Mouse (Mus musculus) layer of hippocampus, postnatal 14 days (tissue): ENCODE measurements around the gene Zfp110. TPM values are rescaled to one million over a fixed set of nuclear protein-coding genes. Genes with fewer than 3 reads are reported as not detected.
"Not testable (repeated sequence)": the region's sequence is repeated elsewhere in the genome, so short reads cannot be mapped to it uniquely, and the experiment has no call there.

Source experiments
- DNase-seq, 2 experiments: peaks; one replicate each; pipeline ENCODE4 v3.0.0; 2021 to 2022; ENCODE audit warnings: low spot score in 2 of 2, mixed read lengths in 1 of 2
- long read RNA-seq, 2 experiments: library from polyadenylated mRNA; stranded (forward); transcript quantifications; one replicate each; pipeline ENCODE4 v2.0.0; 2021
- total RNA-seq, 2 experiments: library from RNA; stranded (reverse); gene quantifications; 2 replicates each; pipeline ENCODE4 v1.2.3; 2021

Gene Zfp110
- 10 to 100 TPM; 16.1 to 16.8 TPM for total RNA-seq
- long read RNA-seq, experiment 1, transcript Zfp110-201 (8 exons, 3,591 nt) = major isoform, 10 of 10 reads
- long read RNA-seq, experiment 1, partial matches to known transcripts = 0 of 10 reads
- long read RNA-seq, experiment 1, other reads (novel, unspliced or antisense) = 0 of 10 reads
- long read RNA-seq, experiment 2, transcript Zfp110-201 (8 exons, 3,591 nt) = major isoform, 10 of 11 reads
- long read RNA-seq, experiment 2, partial matches to known transcripts = 0 of 11 reads
- long read RNA-seq, experiment 2, other reads (novel, unspliced or antisense) = 0 of 11 reads

DNA sequence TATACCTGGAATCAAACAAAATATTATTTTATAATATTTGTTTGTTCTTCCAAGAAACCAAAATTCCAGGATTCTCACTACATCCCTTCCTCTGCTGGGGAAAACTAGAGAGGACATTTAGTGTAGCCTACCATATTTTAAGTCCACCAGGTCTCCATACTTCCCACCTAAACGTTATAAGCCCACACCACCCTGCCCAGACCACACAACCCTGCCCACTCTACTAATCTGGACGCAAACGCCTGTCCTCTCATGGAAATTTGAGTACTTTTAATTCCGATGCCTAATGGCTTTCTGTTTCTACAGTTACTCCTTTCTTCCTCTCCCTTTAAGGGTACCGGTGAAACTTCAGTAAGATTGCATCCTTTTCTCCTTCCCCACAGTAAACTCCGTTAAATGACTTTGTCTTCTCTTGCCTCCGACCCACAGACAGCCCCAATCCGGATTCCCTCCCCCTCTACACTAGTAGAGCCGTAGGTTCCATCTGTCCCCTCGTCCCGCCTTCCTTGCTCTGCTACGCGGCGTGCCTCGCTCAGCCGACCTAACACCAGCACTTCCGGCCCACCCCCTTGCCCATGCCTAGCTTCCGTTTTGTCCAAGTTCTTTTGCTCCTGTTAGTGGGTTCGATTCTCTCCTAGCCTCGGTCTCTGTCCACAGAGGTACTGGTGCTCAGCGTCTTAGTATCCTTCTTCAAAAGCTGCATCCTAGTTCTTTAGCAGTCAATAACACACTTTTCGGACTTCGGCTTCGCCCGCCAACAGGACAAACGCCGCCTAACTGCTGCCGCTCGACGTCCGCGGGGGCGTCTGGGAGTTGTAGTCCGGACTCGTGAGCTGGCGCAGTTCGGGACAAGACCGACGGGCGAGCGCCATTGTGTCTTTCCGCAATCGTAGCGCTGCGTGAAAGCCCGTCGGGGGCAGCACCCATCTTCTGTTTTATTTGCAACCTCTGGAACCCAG lies at the start of gene Zfp110:
Gene Zfp110 (plus strand): TSS at position 600 of the 959 bp plus-strand sequence.
- DNase-seq = peak; percentile 86

DNA sequence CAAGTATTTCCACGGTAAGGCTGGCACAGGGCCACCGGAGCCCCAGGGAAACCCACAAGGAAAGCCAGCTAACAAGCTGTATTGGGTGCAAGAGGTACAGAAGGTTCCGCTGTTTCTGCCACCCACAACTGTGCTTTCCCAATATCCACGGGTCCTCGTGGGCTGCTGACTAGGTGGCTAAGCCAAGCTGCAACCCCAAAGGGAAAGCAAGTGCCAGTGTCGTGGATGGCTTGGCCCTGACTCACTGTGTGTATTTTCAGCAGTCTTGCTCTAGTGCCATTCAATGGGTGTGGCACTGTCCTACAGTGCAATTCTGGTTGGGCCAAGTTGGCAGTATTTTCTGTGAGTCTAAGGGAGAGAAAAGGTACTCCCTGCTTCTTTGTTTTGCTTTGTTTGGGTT lies 47.2 kb upstream of the Zfp110 start:
- no peak for DNase-seq

DNA sequence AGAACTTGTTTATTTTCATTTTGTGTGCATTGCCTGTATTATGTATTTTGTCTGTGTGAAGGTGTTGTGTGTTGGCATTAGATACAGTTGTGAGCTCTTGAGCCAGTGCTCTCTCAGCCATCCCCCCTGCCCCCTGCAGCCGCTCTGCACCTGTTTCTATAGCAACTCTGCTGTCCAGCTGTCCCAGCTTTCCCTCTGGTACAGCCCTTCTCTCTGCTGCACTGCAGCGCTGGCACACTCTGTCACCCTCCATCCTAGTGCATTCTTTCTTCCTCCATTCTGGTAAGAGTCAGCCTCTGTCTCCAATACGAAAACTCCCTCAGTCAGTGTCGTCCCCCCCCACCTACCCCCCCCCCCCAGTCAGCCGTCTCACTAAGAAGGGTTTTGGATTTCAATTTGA lies 46.5 kb upstream of the Zfp110 start:
- DNase-seq = no peak

GRCm38 (mm10) chr7:12792624-12793023 lies 41.9 kb upstream of the Zfp110 start:
- not testable (repeated sequence) for DNase-seq

GRCm38 (mm10) chr7:12797971-12798370 lies 36.6 kb upstream of the Zfp110 start:
- DNase-seq = no peak

- DNase-seq = no peak
These were observed 35.0 kb upstream of the Zfp110 start for GRCm38 (mm10) chr7:12799554-12799953.

- peak; percentile 76 to 88 for DNase-seq
These were observed 31.5 kb upstream of the Zfp110 start, which contains the start of gene Zscan18 for GRCm38 (mm10) chr7:12802866-12803726. Gene Zscan18 (minus strand): TSS chr7:12803635.

GRCm38 (mm10) chr7:12803727-12804071 lies 30.9 kb upstream of the Zfp110 start:
- no peak for DNase-seq

DNA sequence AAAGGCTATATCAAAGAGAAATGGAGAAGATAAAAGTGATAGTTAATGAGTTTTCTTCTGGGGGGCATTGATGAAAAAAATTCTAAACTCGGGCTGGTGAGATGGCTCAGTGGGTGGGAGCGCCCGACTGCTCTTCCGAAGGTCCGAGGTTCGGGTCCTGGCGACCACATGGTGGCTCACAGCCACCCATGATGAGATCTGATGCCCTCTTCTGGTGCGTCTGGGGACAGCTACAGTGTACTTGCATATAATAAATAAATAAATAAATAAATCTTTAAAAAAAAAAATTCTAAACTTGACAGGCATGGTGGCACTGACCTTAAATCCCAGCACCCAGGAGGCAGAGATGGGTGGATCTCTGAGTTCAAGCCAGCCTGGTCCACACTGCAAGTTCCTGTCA lies 19.0 kb upstream of the Zfp110 start:
- DNase-seq = no peak

DNA sequence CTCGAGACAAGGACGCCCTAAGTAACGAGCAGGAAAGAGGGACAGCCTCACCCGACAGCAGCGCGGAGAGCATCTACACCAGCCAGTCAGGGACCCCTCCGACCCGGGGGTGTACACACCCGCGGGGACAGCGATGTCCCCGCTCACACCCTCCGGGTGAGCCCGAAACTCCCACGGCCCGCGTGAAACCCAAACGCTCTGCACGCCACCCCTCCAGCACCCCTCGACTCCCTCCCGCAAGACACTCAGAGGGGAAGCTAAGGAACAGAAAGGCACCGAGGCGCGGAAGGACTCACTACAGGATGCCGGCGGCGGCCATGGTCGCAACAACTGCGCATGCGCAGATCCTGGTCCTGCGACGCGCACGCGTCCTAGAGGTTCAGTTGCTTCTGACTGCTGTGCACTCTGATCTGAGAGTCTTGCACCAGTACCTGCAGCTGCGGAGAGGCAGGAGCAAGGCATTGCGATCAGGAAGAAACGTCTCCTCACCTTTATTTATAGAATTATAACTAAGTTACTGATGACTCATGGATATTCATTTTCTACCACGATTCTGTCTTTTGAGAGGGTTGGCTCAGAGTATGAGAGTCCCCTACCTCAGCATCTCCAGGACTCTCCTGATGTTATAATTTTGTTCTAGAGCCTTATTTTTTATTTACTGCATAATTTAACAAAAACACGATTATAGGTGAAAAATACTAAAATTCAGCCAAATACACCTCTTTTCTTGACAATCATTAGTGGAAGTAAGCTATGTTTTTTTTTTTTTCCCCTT lies 15.9 kb upstream of the Zfp110 start, which contains the start of gene Zfp329:
Gene Zfp329 (minus strand): TSS at position 338 of the 775 bp plus-strand sequence.
- DNase-seq = peak; percentile 93 to 94

DNA sequence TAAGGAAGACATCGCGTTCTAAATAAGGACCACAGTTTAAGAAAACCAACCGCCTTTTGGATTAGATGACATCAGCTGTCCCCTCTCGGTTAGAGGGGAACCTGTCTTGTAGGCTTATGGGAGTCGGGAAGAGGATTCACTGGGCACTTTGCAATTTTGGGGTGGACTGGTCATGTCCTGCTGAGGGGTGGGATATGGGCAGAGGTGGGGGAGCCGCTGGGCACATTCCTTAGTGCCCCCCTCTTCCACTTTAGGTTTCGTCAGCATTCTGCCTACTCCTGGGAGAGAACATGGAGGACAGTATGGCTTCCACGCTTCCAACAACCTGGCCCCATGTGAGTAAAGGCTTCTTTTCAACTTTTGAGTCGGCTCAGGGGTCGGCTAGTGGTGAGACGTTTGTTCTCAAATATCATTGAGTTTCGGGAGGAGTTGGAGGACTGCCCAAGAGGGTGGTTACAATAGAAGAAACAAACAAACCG lies 671 bp downstream of the Zfp110 start:
- DNase-seq = peak; percentile 6 to 26

- no peak for DNase-seq
These were observed 1.2 kb downstream of the Zfp110 start for GRCm38 (mm10) chr7:12835779-12836178.

- DNase-seq = peak in 1 of 2 experiments; percentile 31
These were observed 39.7 kb downstream of the Zfp110 start for GRCm38 (mm10) chr7:12874301-12874700.

DNA sequence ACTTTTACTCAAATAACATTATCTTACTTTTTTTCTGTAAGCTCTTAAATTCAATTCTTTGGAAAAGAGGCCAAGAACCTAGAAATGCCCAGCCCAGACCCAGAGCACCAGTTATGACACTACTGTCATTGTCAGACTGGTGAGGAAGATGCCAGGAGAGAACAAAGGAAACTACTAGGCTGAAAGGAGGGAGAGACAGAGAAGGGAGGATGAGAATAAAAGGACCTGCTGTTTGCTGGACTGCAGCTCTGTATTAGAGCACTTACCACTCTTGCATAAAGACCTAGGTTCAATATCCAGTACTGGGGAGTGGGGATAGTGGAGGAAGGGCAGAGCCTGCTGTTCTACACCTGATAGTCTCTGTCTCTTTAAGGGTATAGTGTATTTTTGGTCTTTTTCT lies 45.5 kb downstream of the Zfp110 start:
- DNase-seq = no peak

GRCm38 (mm10) chr7:12880497-12880896 lies 45.9 kb downstream of the Zfp110 start:
- not testable (repeated sequence) for DNase-seq

DNA sequence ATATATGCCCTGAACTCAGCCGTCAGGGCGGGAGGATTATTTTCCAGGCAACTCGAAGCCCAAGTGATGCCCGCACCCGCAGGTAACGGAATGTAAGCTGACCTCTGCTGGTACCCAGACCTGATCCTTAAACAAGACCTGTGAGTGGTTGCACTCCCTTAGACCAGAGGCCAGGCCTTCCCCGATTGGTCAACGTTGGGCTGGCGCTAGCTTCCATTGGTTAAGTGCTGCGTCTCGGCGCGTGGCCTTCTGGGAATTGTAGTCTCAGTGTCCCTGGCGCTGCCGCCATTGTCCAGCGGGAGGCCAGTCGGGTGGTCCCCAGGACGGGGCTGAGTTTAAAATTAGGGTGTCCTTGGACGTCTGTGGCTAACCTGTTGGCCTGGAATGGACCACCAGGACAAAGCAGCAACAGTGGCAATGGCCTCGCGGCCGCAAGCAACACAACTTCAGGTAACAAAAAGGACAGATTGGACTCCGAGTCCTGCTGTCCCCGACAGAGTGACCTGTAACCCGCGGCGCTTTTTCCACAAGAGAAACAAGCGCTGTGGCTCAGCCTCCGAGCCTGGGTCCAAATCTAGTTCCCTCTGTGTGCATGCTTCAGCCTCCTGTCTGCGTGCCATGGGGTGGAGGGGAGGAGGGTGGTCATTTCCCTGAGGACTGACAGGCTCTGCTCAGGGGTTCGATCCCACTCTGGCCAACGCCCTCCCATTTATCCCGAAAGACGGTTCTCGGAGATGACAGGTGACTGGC lies 46.5 kb downstream of the Zfp110 start, which contains the start of gene Zfp128:
Gene Zfp128 (plus strand): TSS at position 267 of the 750 bp plus-strand sequence.
- peak; percentile 94 to 97 for DNase-seq

- no peak for DNase-seq
These were observed 52.2 kb downstream of the Zfp110 start for GRCm38 (mm10) chr7:12886563-12887266.

GRCm38 (mm10) chr7:12887585-12887984 lies 53.0 kb downstream of the Zfp110 start:
- no peak for DNase-seq

- no peak for DNase-seq
These were observed 56.4 kb downstream of the Zfp110 start for GRCm38 (mm10) chr7:12890928-12891327.
